Mouse (Mus musculus): Measurements from ENCODE around the gene Copz2. TPM values are rescaled to one million over a fixed set of nuclear protein-coding genes. Genes with fewer than 3 reads are reported as not detected.
"Not testable (repeated sequence)": the region's sequence is repeated elsewhere in the genome, so short reads cannot be mapped to it uniquely, and the experiment has no call there.

Copz2 gene
- polyA plus RNA-seq, 1 experiment from 2014 or later, result 44.2 TPM

- H3K27ac ChIP-seq; DNase-seq (ENCODE audit: low spot score); H3K9me3 ChIP-seq; H3K36me3 ChIP-seq: not testable (repeated sequence)
- Histone ChIP-seq H3K4me1 (replicated peaks) (peaks cover 26% of the 10 kb centered on the region), H3K4me3 (peak overlapping the region; percentile 75), H3K27me3 (ENCODE audit: insufficient read depth, poor library complexity, severe bottlenecking) (peaks cover 13% of the 10 kb centered on the region)
- 70% methylated on average over 5 of the region's 5 CpGs for WGBS
Measured at GRCm38 (mm10) chr11:96849145-96849544, 525 bp upstream of the Copz2 start.

GRCm38 (mm10) chr11:96857446-96857845 lies 7.8 kb downstream of the Copz2 start:
- no peak for DNase-seq (ENCODE audit: low spot score)
- Histone ChIP-seq H3K36me3 (no peaks in the 10 kb centered on the region), H3K27me3 (ENCODE audit: insufficient read depth, poor library complexity, severe bottlenecking) (no peaks in the 10 kb centered on the region), H3K4me1 (replicated peaks) (peaks cover 24% of the 10 kb centered on the region), H3K9me3 (no peaks in the 10 kb centered on the region), H3K27ac (no peak overlapping the region), H3K4me3 (no peak overlapping the region)
- 88% methylated on average over 5 of the region's 5 CpGs for WGBS

- Histone ChIP-seq H3K36me3 (no peaks in the 10 kb centered on the region), H3K27ac (no peak overlapping the region), H3K27me3 (ENCODE audit: insufficient read depth, poor library complexity, severe bottlenecking) (no peaks in the 10 kb centered on the region), H3K4me1 (replicated peaks) (peaks cover 44% of the 10 kb centered on the region), H3K9me3 (no peaks in the 10 kb centered on the region), H3K4me3 (no peak overlapping the region)
- no peak for DNase-seq (ENCODE audit: low spot score)
- 84% methylated on average over 4 of the region's 4 CpGs for WGBS
Measured at GRCm38 (mm10) chr11:96859635-96860034, 10.0 kb downstream of the Copz2 start.

- WGBS, result 6% methylated on average over 8 of the region's 8 CpGs
- no peaks in the 10 kb centered on the region for H3K9me3 ChIP-seq
- no peaks in the 10 kb centered on the region for H3K27me3 ChIP-seq (ENCODE audit: insufficient read depth, poor library complexity, severe bottlenecking)
- no peaks in the 10 kb centered on the region for H3K36me3 ChIP-seq
- H3K4me1 ChIP-seq (replicated peaks), result peaks cover 44% of the 10 kb centered on the region
- H3K4me3 ChIP-seq, result no peak overlapping the region
- no peak overlapping the region for H3K27ac ChIP-seq
- DNase-seq (ENCODE audit: low spot score), result peak; percentile 88
Measured at GRCm38 (mm10) chr11:96860564-96860963, 10.9 kb downstream of the Copz2 start.

DNA sequence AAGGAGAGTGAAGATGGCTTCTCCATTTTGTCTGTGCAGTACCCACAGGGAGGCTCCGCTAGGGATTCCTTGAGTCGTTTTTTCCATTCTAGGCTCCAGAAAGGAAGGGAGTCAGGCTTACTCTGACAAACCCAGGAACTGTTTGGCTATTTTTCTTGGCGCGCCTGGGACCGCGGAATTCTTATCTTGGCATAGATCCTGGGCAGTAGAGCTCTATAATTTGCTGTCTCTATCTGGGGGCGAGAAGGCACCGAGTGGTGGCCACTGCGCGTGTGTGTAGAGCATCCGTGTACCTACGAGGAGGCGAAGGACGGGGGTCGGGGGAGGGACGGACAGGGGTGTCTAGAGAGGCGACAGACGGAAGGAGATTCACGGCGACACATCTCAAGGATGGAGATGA lies 11.8 kb downstream of the Copz2 start:
- Histone ChIP-seq H3K4me3 (peak overlapping the region; percentile 57), H3K9me3 (no peaks in the 10 kb centered on the region), H3K27me3 (ENCODE audit: insufficient read depth, poor library complexity, severe bottlenecking) (no peaks in the 10 kb centered on the region), H3K27ac (peak overlapping the region; percentile 79; the same call in 1 of the 2 replicates), H3K36me3 (no peaks in the 10 kb centered on the region), H3K4me1 (replicated peaks) (peaks cover 44% of the 10 kb centered on the region)
- DNase-seq (ENCODE audit: low spot score), result no peak
- WGBS, result 2% methylated on average over 20 of the region's 20 CpGs

DNA sequence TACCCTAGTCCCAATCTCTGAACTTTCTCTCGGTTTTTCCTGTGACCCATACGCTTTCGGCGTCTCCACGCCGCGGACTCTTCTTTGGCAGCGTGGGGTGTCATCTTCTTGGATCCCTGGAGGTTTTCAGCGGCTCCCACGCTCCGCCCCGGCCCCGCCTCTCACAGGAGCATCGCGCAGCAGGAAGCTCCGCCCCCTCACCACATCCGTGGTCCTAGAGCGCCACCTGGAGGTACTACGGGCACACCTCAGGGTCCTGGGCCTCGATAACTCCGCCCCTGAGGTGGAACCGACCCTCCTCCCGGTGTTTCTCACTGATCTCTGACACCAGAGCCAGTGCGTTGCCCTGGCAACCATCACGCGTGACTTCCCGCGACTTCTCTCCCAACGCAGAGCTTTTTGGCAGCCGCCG lies 12.2 kb downstream of the Copz2 start:
- Histone ChIP-seq H3K9me3 (no peaks in the 10 kb centered on the region), H3K4me3 (peak overlapping the region; percentile 57), H3K27me3 (ENCODE audit: insufficient read depth, poor library complexity, severe bottlenecking) (no peaks in the 10 kb centered on the region), H3K27ac (peak overlapping the region; percentile 79), H3K4me1 (replicated peaks) (peaks cover 44% of the 10 kb centered on the region), H3K36me3 (no peaks in the 10 kb centered on the region)
- DNase-seq (ENCODE audit: low spot score), result peak; percentile 97
- WGBS, result 0% methylated on average over 31 of the region's 31 CpGs

DNA sequence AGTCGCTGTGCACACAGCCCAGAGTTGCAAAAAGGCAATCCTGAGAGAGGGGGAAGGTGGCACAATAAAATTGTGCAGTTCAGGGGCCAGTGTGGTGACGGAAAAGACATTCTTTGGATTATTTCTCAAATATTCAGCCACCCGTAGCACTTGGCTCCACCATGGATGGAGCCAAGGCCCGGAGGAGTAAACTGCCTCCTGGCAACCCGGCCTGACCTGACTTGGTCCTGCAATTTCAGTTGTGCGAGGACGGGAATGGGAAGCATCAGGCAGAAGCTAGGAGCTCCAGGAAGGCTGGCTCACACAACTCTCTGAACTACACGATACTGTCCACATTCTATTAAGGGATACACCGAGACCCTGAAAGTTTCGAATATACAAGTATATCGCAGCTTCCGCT lies 12.9 kb downstream of the Copz2 start:
- Histone ChIP-seq H3K4me3 (peak overlapping the region; percentile 57), H3K27me3 (ENCODE audit: insufficient read depth, poor library complexity, severe bottlenecking) (no peaks in the 10 kb centered on the region), H3K4me1 (replicated peaks) (peaks cover 47% of the 10 kb centered on the region), H3K9me3 (no peaks in the 10 kb centered on the region), H3K27ac (peak overlapping the region; percentile 79), H3K36me3 (no peaks in the 10 kb centered on the region)
- 63% methylated on average over 12 of the region's 12 CpGs for WGBS
- no peak for DNase-seq (ENCODE audit: low spot score)

- Histone ChIP-seq H3K27ac (peak overlapping the region; percentile 79), H3K4me1 (replicated peaks) (peaks cover 49% of the 10 kb centered on the region), H3K4me3 (peak overlapping the region; percentile 32), H3K9me3 (no peaks in the 10 kb centered on the region), H3K27me3 (ENCODE audit: insufficient read depth, poor library complexity, severe bottlenecking) (no peaks in the 10 kb centered on the region), H3K36me3 (no peaks in the 10 kb centered on the region)
- 18% methylated on average over 26 of the region's 26 CpGs for WGBS
- DNase-seq (ENCODE audit: low spot score), result peak; percentile 85
Measured at GRCm38 (mm10) chr11:96863206-96863995, 13.7 kb downstream of the Copz2 start.

GRCm38 (mm10) chr11:96867149-96867548 lies 17.5 kb downstream of the Copz2 start:
- H3K4me1 ChIP-seq (replicated peaks), result peaks cover 46% of the 10 kb centered on the region
- peak overlapping the region; percentile 86 for H3K27ac ChIP-seq
- H3K9me3 ChIP-seq, result no peaks in the 10 kb centered on the region
- no peaks in the 10 kb centered on the region for H3K27me3 ChIP-seq (ENCODE audit: insufficient read depth, poor library complexity, severe bottlenecking)
- H3K4me3 ChIP-seq, result no peak overlapping the region
- peak; percentile 86 for DNase-seq (ENCODE audit: low spot score)
- WGBS, result 20% methylated on average over 5 of the region's 5 CpGs
- no peaks in the 10 kb centered on the region for H3K36me3 ChIP-seq

- H3K4me1 ChIP-seq (replicated peaks), result peaks cover 72% of the 10 kb centered on the region
- peak overlapping the region; percentile 42 for H3K4me3 ChIP-seq
- no peaks in the 10 kb centered on the region for H3K27me3 ChIP-seq (ENCODE audit: insufficient read depth, poor library complexity, severe bottlenecking)
- H3K9me3 ChIP-seq, result no peaks in the 10 kb centered on the region
- 2% methylated on average over 24 of the region's 24 CpGs for WGBS
- H3K27ac ChIP-seq, result peak overlapping the region; percentile 94
- no peaks in the 10 kb centered on the region for H3K36me3 ChIP-seq
- peak; percentile 78 for DNase-seq (ENCODE audit: low spot score)
Measured at GRCm38 (mm10) chr11:96872441-96873379, 23.0 kb downstream of the Copz2 start.

DNA sequence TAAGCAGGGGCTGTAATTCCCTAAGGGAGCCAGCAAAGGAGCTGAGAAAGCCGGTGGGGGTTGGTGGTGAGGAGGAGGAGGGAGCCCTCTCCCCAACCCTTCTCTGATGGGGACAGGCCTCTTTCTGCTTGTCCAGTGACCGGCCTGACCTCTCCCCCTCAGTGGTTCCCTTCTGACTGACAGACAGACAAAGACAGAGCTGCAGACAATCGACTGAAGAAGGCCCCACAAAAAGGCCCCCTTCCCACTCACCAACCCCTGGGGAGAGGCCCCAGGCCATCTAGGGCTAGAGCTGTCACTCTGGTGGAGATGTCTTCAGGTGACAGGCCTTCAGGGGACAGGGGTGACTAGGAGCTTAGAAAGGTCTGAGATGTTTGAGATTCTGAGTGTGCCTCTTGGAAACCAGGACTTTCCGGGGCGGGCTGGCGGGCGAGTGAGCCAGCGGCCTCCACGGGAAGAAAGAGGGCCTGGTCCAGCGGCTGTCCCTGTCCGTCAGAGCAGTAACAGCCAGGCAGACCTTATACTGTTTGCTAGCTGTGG lies 24.0 kb downstream of the Copz2 start:
- Histone ChIP-seq H3K36me3 (no peaks in the 10 kb centered on the region), H3K4me1 (replicated peaks) (peaks cover 82% of the 10 kb centered on the region), H3K27me3 (ENCODE audit: insufficient read depth, poor library complexity, severe bottlenecking) (no peaks in the 10 kb centered on the region), H3K9me3 (no peaks in the 10 kb centered on the region), H3K4me3 (peak overlapping the region; percentile 42), H3K27ac (peak overlapping the region; percentile 94)
- peak; percentile 89 for DNase-seq (ENCODE audit: low spot score)
- WGBS, result 4% methylated on average over 11 of the region's 11 CpGs

GRCm38 (mm10) chr11:96875270-96875669 lies 25.6 kb downstream of the Copz2 start:
- no peaks in the 10 kb centered on the region for H3K36me3 ChIP-seq
- H3K27ac ChIP-seq, result peak overlapping the region; percentile 94
- peaks cover 91% of the 10 kb centered on the region for H3K4me1 ChIP-seq (replicated peaks)
- peak overlapping the region; percentile 41 for H3K4me3 ChIP-seq
- H3K27me3 ChIP-seq (ENCODE audit: insufficient read depth, poor library complexity, severe bottlenecking), result no peaks in the 10 kb centered on the region
- H3K9me3 ChIP-seq, result no peaks in the 10 kb centered on the region
- no peak for DNase-seq (ENCODE audit: low spot score)
- WGBS, result 4% methylated on average over 4 of the region's 4 CpGs

Measured in hindbrain, embryonic 10.5 days (tissue).